Mouse (Mus musculus) embryonic stem cell, embryonic (primary cell): ENCODE results near the gene Serpine2.

ENCODE experiments used
- CTCF ChIA-PET, 4 experiments: fragments of 300-600 bp in 2 of 4; fragments of 350-600 bp in 2 of 4; sonication (Branson Sonifier 250); formaldehyde crosslinking; loops; one replicate each; lab custom pipeline; 2022; ENCODE audit warnings: inconsistent platforms in 2 of 4; lab: Charles Lee
- POLR2A ChIA-PET, 4 experiments: fragments of 300-600 bp in 2 of 4; fragments of 350-600 bp in 2 of 4; sonication (Branson Sonifier 250); formaldehyde crosslinking; loops; one replicate each; lab custom pipeline; 2022; ENCODE audit warnings: antibody characterized with exemption in 4 of 4, inconsistent platforms in 1 of 4; lab: Charles Lee

The Serpine2 gene

GRCm38 (mm10) chr1:79823951-79824633, 36.9 kb downstream of the Serpine2 start:
- POLR2A ChIA-PET = no interaction called here
- CTCF ChIA-PET = no interaction called here

GRCm38 (mm10) chr1:79822806-79823525, 38.0 kb downstream of the Serpine2 start:
- CTCF ChIA-PET = no interaction called here
- POLR2A ChIA-PET = no interaction called here

GRCm38 (mm10) chr1:79819296-79819879, 41.6 kb downstream of the Serpine2 start:
- ChIA-PET CTCF (no interaction called here), POLR2A (no interaction called here)

GRCm38 (mm10) chr1:79815446-79815845, 45.5 kb downstream of the Serpine2 start:
- CTCF ChIA-PET = no interaction called here
- POLR2A ChIA-PET = no interaction called here

GRCm38 (mm10) chr1:79809447-79809846, 51.5 kb downstream of the Serpine2 start:
- POLR2A ChIA-PET = no interaction called here
- CTCF ChIA-PET = interaction anchor here in 1 of 4 experiments (0.6 kb wide), 1 partner anchor 9 kb away, joined by 3 read pairs; no protein-coding TSS in a partner anchor

- POLR2A ChIA-PET = no interaction called here
- CTCF ChIA-PET = no interaction called here
These were observed 54.1 kb downstream of the Serpine2 start for GRCm38 (mm10) chr1:79806865-79807264.

- ChIA-PET POLR2A (interaction anchor here in 1 of 4 experiments (0.7 kb wide), 1 partner anchor 15 kb away, joined by 3 read pairs; no protein-coding TSS in a partner anchor), CTCF (no interaction called here)
These were observed 57.4 kb downstream of the Serpine2 start for GRCm38 (mm10) chr1:79803614-79804013.

- POLR2A ChIA-PET = interaction anchor here in 1 of 4 experiments (0.7 to 1.2 kb wide), 2 partner anchors 15 to 27 kb away, joined by 3 read pairs; partner anchors contain the start of gene Wdfy1
- CTCF ChIA-PET = interaction anchor here in 1 of 4 experiments (0.6 kb wide), 1 partner anchor 56 kb away, joined by 4 read pairs; no protein-coding TSS in a partner anchor
These were observed 58.0 kb downstream of the Serpine2 start for GRCm38 (mm10) chr1:79802858-79803427.

GRCm38 (mm10) chr1:79797084-79797483, 63.9 kb downstream of the Serpine2 start:
- ChIA-PET CTCF (no interaction called here), POLR2A (no interaction called here)

- POLR2A ChIA-PET = no interaction called here
- CTCF ChIA-PET = interaction anchor here in 3 of 4 experiments (0.6 to 2.3 kb wide), 5 partner anchors 103 to 394 kb away, joined by 3 to 10 read pairs (median 4); no protein-coding TSS in a partner anchor
These were observed 74.6 kb downstream of the Serpine2 start for GRCm38 (mm10) chr1:79786267-79786927.

GRCm38 (mm10) chr1:79782433-79782832, 78.5 kb downstream of the Serpine2 start:
- POLR2A ChIA-PET = interaction anchor here in 1 of 4 experiments (0.6 to 2.6 kb wide), 3 partner anchors 20 to 208 kb away, joined by 3 to 7 read pairs (median 4); no protein-coding TSS in a partner anchor
- CTCF ChIA-PET = interaction anchor here in 2 of 4 experiments (0.6 to 1.0 kb wide), 2 partner anchors 107 to 1058 kb away, joined by 3 read pairs; no protein-coding TSS in a partner anchor

- ChIA-PET CTCF (interaction anchor here in 2 of 4 experiments (0.6 to 1.0 kb wide), 2 partner anchors 10 to 22 kb away, joined by 3 read pairs; no protein-coding TSS in a partner anchor), POLR2A (interaction anchor here in 3 of 4 experiments (0.6 to 1.8 kb wide), 3 partner anchors 16 to 444 kb away, joined by 3 to 7 read pairs (median 3); no protein-coding TSS in a partner anchor)
These were observed 83.0 kb downstream of the Serpine2 start for GRCm38 (mm10) chr1:79778011-79778410.

- POLR2A ChIA-PET = interaction anchor here in 1 of 4 experiments (0.7 to 6.9 kb wide), 3 partner anchors 14 to 87 kb away, joined by 3 to 37 read pairs (median 4); no protein-coding TSS in a partner anchor
- CTCF ChIA-PET = no interaction called here
These were observed 85.0 kb downstream of the Serpine2 start, which contains the start of the genes Mrpl44 and Wdfy1 for GRCm38 (mm10) chr1:79775927-79776458. Gene Mrpl44, plus strand, starts transcription at chr1:79776018. Gene Wdfy1, minus strand, starts transcription at chr1:79776143.

- ChIA-PET POLR2A (interaction anchor here in 2 of 4 experiments (1.5 to 6.9 kb wide), 2 partner anchors 12 to 14 kb away, joined by 3 to 37 read pairs; no protein-coding TSS in a partner anchor), CTCF (no interaction called here)
These were observed 86.7 kb downstream of the Serpine2 start for GRCm38 (mm10) chr1:79774164-79774780.

GRCm38 (mm10) chr1:79768231-79768630, 92.7 kb downstream of the Serpine2 start:
- POLR2A ChIA-PET = interaction anchor here in 1 of 4 experiments (0.8 kb wide), 1 partner anchor 89 kb away, joined by 3 read pairs; no protein-coding TSS in a partner anchor
- CTCF ChIA-PET = interaction anchor here in 1 of 4 experiments (0.6 kb wide), 2 partner anchors 95 to 1149 kb away, joined by 3 read pairs; no protein-coding TSS in a partner anchor

GRCm38 (mm10) chr1:79764483-79764882, 96.5 kb downstream of the Serpine2 start:
- CTCF ChIA-PET = no interaction called here
- POLR2A ChIA-PET = interaction anchor here in 2 of 4 experiments (0.6 to 4.1 kb wide), 3 partner anchors 9 to 194 kb away, joined by 3 to 37 read pairs (median 3); partner anchors contain the start of genes Mrpl44 (in 1 of the 2) and Wdfy1 (in 1 of the 2)

- POLR2A ChIA-PET = interaction anchor here in 2 of 4 experiments (0.6 to 4.1 kb wide), 4 partner anchors 9 to 194 kb away, joined by 3 to 37 read pairs (median 4); partner anchors contain the start of genes Mrpl44 (in 1 of the 2) and Wdfy1 (in 1 of the 2)
- CTCF ChIA-PET = no interaction called here
These were observed 96.9 kb downstream of the Serpine2 start for GRCm38 (mm10) chr1:79764031-79764430.
